Mouse (Mus musculus): ENCODE results near the gene Tmem132e. TPM values are rescaled to one million over a fixed set of nuclear protein-coding genes. Genes with fewer than 3 reads are reported as not detected.

The Tmem132e gene
- polyA plus RNA-seq, 1 experiment from 2014 or later = 0.15 TPM

GRCm38 (mm10) chr11:82480941-82481340 is 92.2 kb downstream of the Tmem132e start:
- Histone ChIP-seq H3K9ac (no peak overlapping the region), H3K4me3 (replicated peaks) (no peak overlapping the region), H3K4me1 (replicated peaks) (no peaks in the 10 kb centered on the region), H3K27me3 (no peaks in the 10 kb centered on the region), H3K36me3 (no peaks in the 10 kb centered on the region), H3K27ac (no peak overlapping the region), H3K4me2 (no peak overlapping the region), H3K9me3 (replicated peaks) (no peaks in the 10 kb centered on the region)
- no peak for ATAC-seq (ENCODE audit: low read depth)
- 74% methylated on average over 3 of the region's 3 CpGs for WGBS (ENCODE audit: insufficient replicate concordance)
- no peak for DNase-seq

- Histone ChIP-seq H3K4me1 (replicated peaks) (no peaks in the 10 kb centered on the region), H3K9ac (no peak overlapping the region), H3K4me3 (replicated peaks) (no peak overlapping the region), H3K27ac (no peak overlapping the region), H3K4me2 (no peak overlapping the region), H3K27me3 (no peaks in the 10 kb centered on the region), H3K9me3 (replicated peaks) (no peaks in the 10 kb centered on the region), H3K36me3 (no peaks in the 10 kb centered on the region)
- no peak for ATAC-seq (ENCODE audit: low read depth)
- 54% methylated on average over 8 of the region's 8 CpGs for WGBS (ENCODE audit: insufficient replicate concordance)
- no peak for DNase-seq
Observed at GRCm38 (mm10) chr11:82487359-82488086, 98.8 kb downstream of the Tmem132e start.

GRCm38 (mm10) chr11:82490896-82491295 is 102.2 kb downstream of the Tmem132e start:
- WGBS (ENCODE audit: insufficient replicate concordance) = 51% methylated on average over 3 of the region's 3 CpGs

More at GRCm38 (mm10) chr11:82490896-82491295, 102.2 kb downstream of the Tmem132e start:
- Histone ChIP-seq H3K27me3 (no peaks in the 10 kb centered on the region), H3K9me3 (replicated peaks) (no peaks in the 10 kb centered on the region), H3K4me2 (no peak overlapping the region), H3K4me1 (replicated peaks) (no peaks in the 10 kb centered on the region), H3K4me3 (replicated peaks) (no peak overlapping the region), H3K36me3 (no peaks in the 10 kb centered on the region), H3K27ac (no peak overlapping the region), H3K9ac (no peak overlapping the region)
- DNase-seq (no peak), ATAC-seq (ENCODE audit: low read depth) (no peak)

Other genes with a start within 250 kb of the Tmem132e start
- gene Ccl1, start 83.2 kb upstream of the Tmem132e start, polyA plus RNA-seq (2015; fragmentation: Nextera tagmentation; extraction: Ambion mirVana) = not detected in 2 replicates

Data from liver, embryonic 13.5 days (tissue).